Mouse (Mus musculus) cerebellum, adult 2 months (tissue): ENCODE measurements around the gene Rnf41. TPM values are rescaled to one million over a fixed set of nuclear protein-coding genes. Genes with fewer than 3 reads are reported as not detected.
A peak's percentile ranks its signal among the peaks of the same experiment; 100 is the strongest.

Experiments used
- DNase-seq, 2 experiments: peaks; one replicate each; pipeline ENCODE4 v3.0.0; 2021
- H3K27ac ChIP-seq: fragments of 200-500 bp; 2 replicates; pipeline ENCODE4 v1.5.1; 2012; ENCODE audit warnings: low read length, control low read depth, inconsistent platforms; ENCODE audit not compliant: insufficient read depth
- H3K27me3 ChIP-seq: fragments of 200-500 bp; 2 replicates; pipeline ENCODE4 v1.6.1; 2012; ENCODE audit warnings: inconsistent platforms, mild to moderate bottlenecking, low read length, moderate library complexity; ENCODE audit not compliant: control insufficient read depth, insufficient read depth
- H3K4me1 ChIP-seq: fragments of 200-500 bp; 2 replicates; pipeline ENCODE4 v1.6.1; 2011; ENCODE audit warnings: low read length; ENCODE audit not compliant: control insufficient read depth, insufficient read depth
- H3K4me3 ChIP-seq: fragments of 200-500 bp; replicated peaks from 2 replicates; pipeline ENCODE3; 2011; ENCODE audit warnings: mild to moderate bottlenecking, low read depth, low read length, control low read depth; ENCODE audit not compliant: insufficient read depth
- CTCF ChIP-seq: fragments of 200-500 bp; IDR thresholded peaks from 2 replicates; pipeline ENCODE4 v1.5.1; 2011; ENCODE audit warnings: low read depth, mild to moderate bottlenecking, control low read depth, low read length, moderate library complexity, borderline replicate concordance; ENCODE audit not compliant: insufficient read depth
- POLR2A ChIP-seq: fragments of 200-500 bp; IDR thresholded peaks from 2 replicates; pipeline ENCODE4 v1.6.1; 2011; ENCODE audit warnings: low read length, control low read depth, borderline replicate concordance; ENCODE audit not compliant: insufficient read depth
- WGBS: fragments of 180-500 bp; shearing (Covaris S2); methylation state at CpG from one replicate; pipeline ENCODE4 v1.1.7; 2018; 5-methylcytosine and 5-hydroxymethylcytosine counted together
- polyA plus RNA-seq: library from polyadenylated mRNA; depleted of rRNA; stranded (reverse); fragments of >200 nt; gene quantifications from 2 replicates; pipeline ENCODE4 v1.2.3, GENCODE M21; 2012

Rnf41 gene
- polyA plus RNA-seq, 1 experiment = 90.5 TPM

DNA sequence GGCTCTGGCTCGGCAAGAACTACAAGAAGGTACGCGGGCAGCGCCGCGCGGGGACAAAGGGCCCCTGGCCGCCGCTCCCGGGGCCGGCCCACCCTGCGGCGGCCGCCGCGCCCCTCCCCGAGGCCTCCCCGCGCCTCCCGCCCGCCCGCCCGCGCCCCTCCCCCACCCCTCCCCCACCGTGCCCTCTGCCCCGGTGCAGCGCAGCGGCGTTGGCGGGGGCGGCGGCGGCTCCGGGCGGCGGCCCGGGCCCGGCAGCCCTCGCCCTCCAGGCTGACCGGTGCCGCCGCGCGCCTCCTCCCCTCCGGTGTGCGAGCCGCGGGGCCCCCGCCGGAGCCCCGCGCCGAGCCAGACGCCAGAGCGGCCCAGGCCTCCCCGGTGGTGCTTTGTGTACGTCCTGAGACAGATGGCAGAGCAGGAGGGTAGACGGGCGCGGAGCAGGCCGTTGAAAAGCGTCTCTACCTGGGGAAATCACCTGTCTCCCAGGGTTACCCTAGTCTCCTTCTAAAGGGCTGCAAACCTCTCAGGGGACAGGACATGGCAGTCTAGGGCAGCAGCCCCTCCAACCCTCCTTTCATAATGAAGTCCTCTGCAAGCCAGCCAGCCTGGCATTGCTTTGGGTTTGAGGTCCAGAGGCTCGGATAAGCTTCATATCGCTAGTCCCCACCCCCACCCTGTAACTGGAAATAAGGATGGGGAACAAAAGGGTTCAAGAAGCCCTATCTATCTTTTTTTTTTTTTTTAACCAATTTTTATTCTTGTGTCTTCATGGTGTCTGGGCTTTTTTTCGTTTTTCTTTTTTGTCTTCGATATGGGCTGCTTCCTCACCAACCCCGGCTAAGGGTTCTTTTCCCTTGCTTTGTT is 48.2 kb downstream of the Rnf41 start:
- peak; percentile 69 to 75 for DNase-seq
- TF ChIP-seq POLR2A (no peak), CTCF (no peak)
- Histone ChIP-seq H3K4me3 (peak overlapping the region; percentile 93), H3K27me3 (no peaks in the 10 kb centered on the region), H3K4me1 (peaks cover 10% of the 10 kb centered on the region; the same call in 1 of the 2 replicates), H3K27ac (peak overlapping the region; percentile 83)
- under 1% methylated on average over 53 of the region's 67 CpGs for WGBS

DNA sequence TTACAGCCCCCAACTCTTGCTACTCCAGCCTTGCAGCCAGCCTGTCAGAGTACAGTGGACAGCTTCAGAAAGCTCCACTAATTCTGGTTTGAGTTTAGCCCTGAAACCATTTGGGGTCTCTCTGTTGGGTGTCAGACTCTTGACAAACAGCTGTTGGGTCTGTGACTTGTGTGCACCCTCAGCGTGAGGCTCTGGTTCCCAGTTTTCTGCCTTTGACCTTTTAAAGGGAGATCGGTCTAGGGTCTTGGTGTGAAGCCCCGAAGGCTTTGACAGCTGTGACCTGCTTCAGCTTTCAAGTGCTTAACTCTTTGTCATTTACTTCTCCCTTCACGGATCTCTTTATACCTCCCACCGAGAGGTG is 48.8 kb downstream of the Rnf41 start:
- TF ChIP-seq CTCF (no peak), POLR2A (no peak)
- DNase-seq = no peak
- 2% methylated on average over 5 of the region's 5 CpGs for WGBS
- Histone ChIP-seq H3K4me1 (peaks cover 10% of the 10 kb centered on the region; the same call in 1 of the 2 replicates), H3K4me3 (peak overlapping the region; percentile 93), H3K27me3 (no peaks in the 10 kb centered on the region), H3K27ac (peak overlapping the region; percentile 79; the same call in 1 of the 2 replicates)

DNA sequence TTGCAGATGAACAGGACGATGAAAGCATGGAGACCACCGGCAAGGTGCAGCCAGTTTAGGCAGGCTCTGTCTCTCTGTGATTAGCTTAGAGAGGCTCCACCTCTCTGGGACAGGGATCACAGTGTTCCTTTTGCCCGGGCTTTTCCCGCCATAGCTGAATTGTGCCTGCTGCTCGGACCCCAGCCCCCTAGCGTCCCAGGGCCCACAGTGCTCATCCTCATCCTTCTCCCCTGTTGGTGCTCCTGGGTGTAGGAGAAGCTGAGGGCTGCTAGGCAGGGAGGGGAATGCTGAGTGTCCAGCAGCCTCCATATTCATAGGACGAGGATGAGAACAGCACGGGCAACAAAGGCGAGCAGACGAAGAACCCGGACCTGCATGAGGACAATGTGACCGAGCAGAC is 62.9 kb downstream of the Rnf41 start:
- Histone ChIP-seq H3K4me1 (no peaks in the 10 kb centered on the region), H3K27me3 (no peaks in the 10 kb centered on the region), H3K4me3 (no peak overlapping the region), H3K27ac (no peak overlapping the region)
- no peak for TF ChIP-seq POLR2A
- TF ChIP-seq CTCF = no peak
- no peak for DNase-seq
- 83% methylated on average over 12 of the region's 12 CpGs for WGBS

DNA sequence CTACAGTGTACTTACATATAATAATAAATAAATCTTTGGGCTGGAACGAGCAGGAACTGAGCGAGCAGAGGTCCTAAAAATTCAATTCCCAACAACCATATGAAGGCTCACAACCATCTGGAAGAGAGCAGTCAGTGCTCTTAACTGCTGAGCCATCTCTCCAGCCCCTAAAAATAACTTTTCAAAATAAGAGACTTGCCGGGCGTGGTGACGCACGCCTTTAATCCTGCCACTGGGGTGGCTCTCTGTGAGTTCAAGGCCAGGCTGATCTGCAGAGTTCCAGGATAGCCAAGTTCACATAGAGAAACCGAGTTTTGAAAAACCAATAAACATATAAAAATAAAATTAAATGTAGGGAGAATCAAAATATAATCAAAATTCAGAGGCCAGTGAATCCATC is 74.9 kb downstream of the Rnf41 start:
- H3K4me3 ChIP-seq = no peak overlapping the region
- 76% methylated on average over 7 of the region's 7 CpGs for WGBS
- peaks cover 23% of the 10 kb centered on the region for H3K4me1 ChIP-seq
- no peaks in the 10 kb centered on the region for H3K27me3 ChIP-seq
- no peak for DNase-seq
- no peak overlapping the region for H3K27ac ChIP-seq
- no peak for TF ChIP-seq POLR2A
- no peak for TF ChIP-seq CTCF

DNA sequence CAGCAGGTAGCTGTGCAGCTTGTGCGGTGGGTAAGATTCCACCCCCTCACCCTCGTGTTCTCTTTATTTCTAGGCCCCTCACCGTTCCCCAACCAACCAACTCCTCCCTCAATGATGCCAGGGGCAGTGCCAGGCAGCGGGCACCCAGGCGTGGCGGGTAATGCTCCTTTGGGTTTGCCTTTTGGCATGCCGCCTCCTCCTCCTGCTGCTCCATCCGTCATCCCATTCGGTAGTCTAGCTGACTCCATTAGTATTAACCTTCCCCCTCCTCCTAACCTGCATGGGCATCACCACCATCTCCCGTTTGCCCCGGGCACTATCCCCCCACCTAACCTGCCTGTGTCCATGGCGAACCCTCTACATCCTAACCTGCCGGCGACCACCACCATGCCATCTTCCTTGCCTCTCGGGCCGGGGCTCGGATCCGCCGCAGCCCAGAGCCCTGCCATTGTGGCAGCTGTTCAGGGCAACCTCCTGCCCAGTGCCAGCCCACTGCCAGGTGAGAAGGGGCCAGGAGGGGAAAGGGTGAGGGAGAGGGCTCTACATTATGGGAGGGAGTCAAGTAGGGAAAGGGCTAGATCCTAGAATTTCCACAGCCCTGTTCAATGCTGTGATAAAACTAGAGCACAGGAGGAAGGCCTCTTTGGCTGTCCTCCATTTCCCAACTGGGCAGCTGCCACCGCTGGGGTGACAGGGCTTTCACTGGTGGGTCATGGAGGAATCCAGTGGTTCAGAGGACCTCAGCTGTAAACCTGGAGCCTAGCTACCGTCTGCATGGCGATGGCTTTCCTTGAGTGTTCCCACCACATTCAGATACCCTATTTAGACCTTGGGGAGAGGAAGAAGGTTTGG is 76.6 kb downstream of the Rnf41 start:
- 44% methylated on average over 22 of the region's 22 CpGs for WGBS
- Histone ChIP-seq H3K4me3 (no peak overlapping the region), H3K27me3 (no peaks in the 10 kb centered on the region), H3K4me1 (peaks cover 29% of the 10 kb centered on the region), H3K27ac (peak overlapping the region; percentile 37)
- TF ChIP-seq POLR2A (no peak), CTCF (no peak)
- DNase-seq = peak; percentile 78 to 81

DNA sequence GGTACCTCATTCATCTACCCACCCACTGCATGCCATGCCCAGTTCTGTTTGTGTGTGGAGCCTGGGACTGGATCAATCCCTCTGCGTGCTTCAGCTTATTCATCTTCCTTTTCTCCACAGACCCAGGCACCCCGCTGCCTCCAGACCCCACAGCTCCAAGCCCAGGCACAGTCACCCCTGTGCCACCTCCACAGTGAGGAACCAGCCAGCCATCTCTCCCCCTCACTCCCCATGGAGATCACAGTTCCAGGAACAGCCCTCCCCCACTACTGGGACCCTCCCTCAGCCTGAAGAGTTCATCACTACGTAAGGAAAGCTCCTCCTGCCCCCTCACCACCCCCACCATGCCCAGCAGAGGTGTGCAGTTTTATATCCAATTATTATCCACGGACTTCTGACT is 77.3 kb downstream of the Rnf41 start:
- H3K27ac ChIP-seq = peak overlapping the region; percentile 22; the same call in 1 of the 2 replicates
- H3K4me1 ChIP-seq = peaks cover 29% of the 10 kb centered on the region
- H3K27me3 ChIP-seq = no peaks in the 10 kb centered on the region
- no peak for TF ChIP-seq CTCF
- no peak for DNase-seq
- H3K4me3 ChIP-seq = no peak overlapping the region
- 65% methylated on average over 4 of the region's 4 CpGs for WGBS

DNA sequence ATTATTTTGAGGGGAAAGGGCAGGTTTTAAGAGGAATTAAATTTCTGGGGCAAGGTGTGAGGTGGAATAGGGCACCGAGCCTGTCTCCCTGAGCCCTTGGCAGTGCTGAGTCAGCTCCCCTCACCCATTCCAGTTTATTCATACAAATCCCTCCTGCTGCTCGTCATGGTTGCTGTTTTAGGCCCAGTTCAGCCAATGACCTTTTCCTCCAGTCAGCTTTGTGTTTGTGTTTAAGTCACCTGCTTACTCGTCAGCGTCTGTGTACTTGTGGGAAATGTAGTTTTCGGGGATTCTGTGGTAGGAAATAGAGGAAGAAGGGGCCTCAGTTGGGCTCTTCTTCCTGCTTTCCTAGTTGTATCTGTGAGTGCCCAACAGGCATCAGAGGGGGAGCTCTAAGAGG is 77.9 kb downstream of the Rnf41 start:
- Histone ChIP-seq H3K27ac (peak overlapping the region; percentile 12; the same call in 1 of the 2 replicates), H3K4me3 (no peak overlapping the region), H3K27me3 (no peaks in the 10 kb centered on the region), H3K4me1 (peaks cover 29% of the 10 kb centered on the region)
- peak in 1 of 2 experiments; percentile 41 for DNase-seq
- no peak for TF ChIP-seq POLR2A
- no peak for TF ChIP-seq CTCF
- 45% methylated on average over 5 of the region's 5 CpGs for WGBS

DNA sequence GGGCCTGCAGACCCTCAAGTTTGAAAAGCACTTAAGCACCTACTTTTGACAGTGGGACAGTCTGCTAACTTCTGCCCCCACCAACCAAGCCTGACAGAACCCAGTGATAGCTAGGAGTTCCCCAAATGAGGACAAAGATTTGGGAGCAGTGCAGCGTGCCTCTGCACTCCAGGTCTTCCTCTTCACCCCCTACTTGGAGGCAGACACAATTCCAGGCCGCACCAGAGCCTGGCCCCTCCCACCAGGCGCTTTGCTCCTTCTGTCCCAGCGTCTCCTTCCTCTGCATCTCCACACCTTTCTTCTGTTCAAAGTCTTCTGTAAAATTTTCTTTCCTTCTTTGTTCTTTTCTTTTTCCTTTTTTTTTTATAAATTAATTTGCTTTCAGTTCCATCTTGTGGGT is 78.3 kb downstream of the Rnf41 start:
- peak overlapping the region; percentile 44; the same call in 1 of the 2 replicates for H3K27ac ChIP-seq
- no peak for TF ChIP-seq POLR2A
- TF ChIP-seq CTCF = no peak
- no peaks in the 10 kb centered on the region for H3K27me3 ChIP-seq
- peaks cover 29% of the 10 kb centered on the region for H3K4me1 ChIP-seq
- H3K4me3 ChIP-seq = no peak overlapping the region
- no peak for DNase-seq
- 19% methylated on average over 4 of the region's 4 CpGs for WGBS
